In the genomic region with DNA sequence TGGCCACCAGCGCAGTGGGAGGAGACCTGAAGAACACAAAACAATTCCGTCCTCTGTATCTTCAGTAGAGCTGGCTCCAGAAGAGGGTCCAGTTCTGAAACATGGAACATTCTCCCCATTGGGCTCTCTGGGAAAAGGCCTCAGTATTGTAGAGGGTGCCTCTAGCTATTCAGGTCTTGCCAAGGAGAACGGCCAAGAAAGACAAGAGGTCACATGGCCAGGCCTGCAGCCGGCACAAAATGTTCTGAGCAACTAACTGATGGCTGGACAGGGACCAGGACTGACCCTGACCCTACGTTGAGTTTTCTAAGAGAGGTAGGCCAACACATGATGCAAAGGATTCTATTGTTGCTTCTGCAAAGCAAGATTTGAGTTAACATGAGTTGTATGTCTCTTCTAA, we compare ENCODE assay signal across 14 mouse cellular contexts.
DNase-seq lines count a peak whose midpoint lies in the region; ATAC-seq lines count a peak whose summit lies in the region.
"Had no signal": no experiment of that assay in that cellular context is flagged by ENCODE, and none has a peak within 500 bp of the region (broad histone marks: within the 10 kb centered on the region; RNA-seq: fewer than 3 reads in every experiment).

No protein-coding gene starts in this region.

- no peak overlapping the region for H3K4me2 ChIP-seq in heart, embryonic 12.5 days
- H3K4me2 ChIP-seq: forebrain, embryonic 12.5 days; limb, embryonic 15.5 days had no signal

- H3K36me3 ChIP-seq in heart, embryonic 12.5 days = no peaks in the 10 kb centered on the region
- H3K36me3 ChIP-seq: embryonic facial prominence, embryonic 10.5 days; forebrain, embryonic 12.5 days; limb, embryonic 15.5 days had no signal

- 82% methylated on average over 5 of the region's 5 CpGs for WGBS in heart, embryonic 12.5 days

- H3K4me3 ChIP-seq in heart, embryonic 12.5 days = no peak overlapping the region
- H3K4me3 ChIP-seq: embryonic facial prominence, embryonic 10.5 days; forebrain, embryonic 12.5 days; limb, embryonic 15.5 days; megakaryocyte, embryonic 14.5 days had no signal

- H3K9ac ChIP-seq in heart, embryonic 12.5 days = no peak overlapping the region
- H3K9ac ChIP-seq: forebrain, embryonic 12.5 days; limb, embryonic 15.5 days had no signal

- intact Hi-C loops in left cerebral cortex, postnatal 36 days (cut with DNase I) = no loop called here

- peak; percentile 98 for DNase-seq in heart, adult 11 months
- peak; percentile 17 to 24 for DNase-seq in lung, adult 18-20 months
- no peak for DNase-seq in lung, postnatal 10 days
- DNase-seq in gastrocnemius, postnatal 25 days = peak; percentile 62
- DNase-seq in left cerebral cortex, postnatal 36 days (ENCODE audit: low spot score in 2 of 2) = peak; percentile 12 to 27
- DNase-seq in embryo, embryonic 10.5 days (ENCODE audit: low spot score) = no peak
- DNase-seq in spleen, adult 18-20 months = no peak
- DNase-seq: kidney, postnatal 14 days; thymus, adult 2 months had no signal

- no peak for ATAC-seq in heart, embryonic 12.5 days (ENCODE audit: insufficient number of reproducible peaks, low FRiP score)

- H3K4me1 ChIP-seq in heart, embryonic 12.5 days (replicated peaks) = no peaks in the 10 kb centered on the region
- H3K4me1 ChIP-seq: embryonic facial prominence, embryonic 10.5 days; forebrain, embryonic 12.5 days; limb, embryonic 15.5 days; megakaryocyte, embryonic 14.5 days had no signal

- H3K27ac ChIP-seq in heart, embryonic 12.5 days (ENCODE audit: poor library complexity, severe bottlenecking) = no peak overlapping the region
- H3K27ac ChIP-seq: embryonic facial prominence, embryonic 10.5 days; forebrain, embryonic 12.5 days; limb, embryonic 15.5 days had no signal

- H3K27me3 ChIP-seq in heart, embryonic 12.5 days (replicated peaks) = no peaks in the 10 kb centered on the region
- H3K27me3 ChIP-seq: forebrain, embryonic 12.5 days; limb, embryonic 15.5 days had no signal

- H3K9me3 ChIP-seq in heart, embryonic 12.5 days (replicated peaks) = no peaks in the 10 kb centered on the region
- H3K9me3 ChIP-seq: embryonic facial prominence, embryonic 10.5 days; forebrain, embryonic 12.5 days; limb, embryonic 15.5 days; megakaryocyte, embryonic 14.5 days had no signal

Comparison
In these comparisons a context has a peak if more than half of its experiments do, and no peak if none do; other contexts are left out.
1. DNase-seq: peak in heart, adult 11 months (single experiment), lung, adult 18-20 months (2 of 2), gastrocnemius, postnatal 25 days (single experiment) and left cerebral cortex, postnatal 36 days (2 of 2); none in lung, postnatal 10 days (single experiment), embryo, embryonic 10.5 days (single experiment) and spleen, adult 18-20 months (0 of 2).